Mouse (Mus musculus) embryonic facial prominence, embryonic 10.5 days (tissue): ENCODE measurements around the gene Ogg1. TPM values are rescaled to one million over a fixed set of nuclear protein-coding genes. Genes with fewer than 3 reads are reported as not detected.

Experiments used
- DNase-seq: peaks from one replicate; pipeline ENCODE4 v3.0.0-alpha.2; 2017; ENCODE audit warnings: low spot score
- H3K27ac ChIP-seq: fragments of 300-500 bp; sonication (generic); replicated peaks from 2 replicates; pipeline ENCODE4 v1.5.1; 2016; ENCODE audit warnings: mild to moderate bottlenecking
- H3K27me3 ChIP-seq: fragments of 300-500 bp; sonication (generic); replicated peaks from 2 replicates; pipeline ENCODE4 v1.6.1; 2016; ENCODE audit warnings: low read depth, mild to moderate bottlenecking; ENCODE audit not compliant: poor library complexity, severe bottlenecking
- H3K36me3 ChIP-seq: fragments of 300-500 bp; sonication (generic); replicated peaks from 2 replicates; pipeline ENCODE4 v1.6.1; 2016; ENCODE audit warnings: mild to moderate bottlenecking, moderate library complexity
- H3K4me1 ChIP-seq: fragments of 300-500 bp; sonication (generic); 2 replicates; pipeline ENCODE4 v1.6.1; 2016
- H3K4me3 ChIP-seq: fragments of 300-500 bp; sonication (generic); 2 replicates; pipeline ENCODE4 v1.5.1; 2016; ENCODE audit warnings: mild to moderate bottlenecking, moderate library complexity
- H3K9me3 ChIP-seq: fragments of 300-500 bp; sonication (generic); 2 replicates; pipeline ENCODE4 v1.6.1; 2016; ENCODE audit warnings: mild to moderate bottlenecking
- WGBS: fragments of 180-500 bp; shearing (Covaris S2); methylation state at CpG from one replicate; pipeline ENCODE4 v1.1.7; 2016; 5-methylcytosine and 5-hydroxymethylcytosine counted together
- polyA plus RNA-seq: library from polyadenylated mRNA; unstranded; fragments of >200 nt; fragmentation: Nextera tagmentation; extraction: Ambion mirVana; gene quantifications from 2 replicates; pipeline ENCODE4 v1.2.1, GENCODE M21; 2016

Gene Ogg1
- polyA plus RNA-seq, 1 experiment from 2014 or later, result 20.0 TPM

DNA sequence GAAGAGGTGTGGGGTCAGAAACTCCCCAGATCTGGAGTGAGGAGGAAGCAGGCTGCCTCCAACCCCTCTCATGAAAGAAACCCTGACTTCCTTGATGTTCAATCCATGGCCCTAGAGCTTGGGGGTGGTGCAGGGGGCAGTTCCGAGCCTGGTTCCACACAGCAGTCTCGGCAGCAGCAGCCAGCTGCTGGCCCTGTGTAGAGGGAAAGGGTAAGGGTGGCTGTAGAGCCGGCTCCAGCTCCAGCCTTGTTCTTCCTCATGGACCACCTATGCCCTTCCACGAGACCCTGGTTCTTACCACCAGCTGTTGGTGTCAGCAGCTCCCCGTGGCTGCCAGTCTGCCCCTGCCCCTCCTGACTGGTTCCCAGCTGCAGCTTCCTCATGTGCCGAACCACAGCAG, 7.4 kb downstream of the Ogg1 start:
- no peak for DNase-seq
- Histone ChIP-seq H3K9me3 (no peaks in the 10 kb centered on the region), H3K36me3 (peaks cover 88% of the 10 kb centered on the region), H3K27me3 (no peaks in the 10 kb centered on the region), H3K27ac (no peak overlapping the region), H3K4me3 (no peak overlapping the region), H3K4me1 (no peaks in the 10 kb centered on the region)
- WGBS, result 80% methylated on average over 6 of the region's 6 CpGs

DNA sequence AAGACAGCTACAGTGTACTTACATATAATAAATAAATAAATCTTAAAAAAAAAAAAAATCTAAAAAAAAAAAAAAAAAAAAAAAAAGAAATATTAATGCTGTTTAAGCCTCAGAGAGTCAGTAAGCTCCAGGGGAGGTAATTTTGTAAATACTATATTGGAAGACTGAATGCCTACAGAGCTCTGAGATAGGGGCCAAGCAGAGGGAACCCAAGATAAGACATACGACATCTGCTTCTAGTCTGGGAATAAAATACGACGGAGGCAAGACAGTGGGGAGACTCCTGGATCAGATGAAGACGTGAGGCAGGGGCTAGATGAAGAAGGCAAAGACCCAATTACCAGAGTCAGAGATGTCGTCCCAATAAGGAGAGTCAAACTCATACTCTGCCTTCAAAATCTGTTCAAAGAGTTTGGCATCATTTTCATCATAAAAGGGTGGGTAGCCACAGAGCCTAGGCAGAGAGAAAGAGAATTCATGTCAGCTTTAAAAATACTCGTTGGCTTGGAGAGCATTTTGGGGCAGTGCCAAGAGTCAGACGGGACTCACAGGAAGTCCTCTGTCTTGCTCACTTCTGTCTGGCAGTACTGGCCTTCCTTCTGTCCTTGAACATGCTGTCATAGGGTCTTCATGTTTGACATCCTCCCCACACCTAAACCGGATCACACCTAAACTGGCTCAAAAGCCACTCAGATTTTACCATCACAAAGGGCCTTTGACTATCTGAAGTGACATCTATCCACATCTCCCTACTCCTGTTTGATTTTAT, 10.3 kb downstream of the Ogg1 start:
- no peaks in the 10 kb centered on the region for H3K9me3 ChIP-seq
- no peak overlapping the region for H3K27ac ChIP-seq
- 77% methylated on average over 8 of the region's 8 CpGs for WGBS

DNA sequence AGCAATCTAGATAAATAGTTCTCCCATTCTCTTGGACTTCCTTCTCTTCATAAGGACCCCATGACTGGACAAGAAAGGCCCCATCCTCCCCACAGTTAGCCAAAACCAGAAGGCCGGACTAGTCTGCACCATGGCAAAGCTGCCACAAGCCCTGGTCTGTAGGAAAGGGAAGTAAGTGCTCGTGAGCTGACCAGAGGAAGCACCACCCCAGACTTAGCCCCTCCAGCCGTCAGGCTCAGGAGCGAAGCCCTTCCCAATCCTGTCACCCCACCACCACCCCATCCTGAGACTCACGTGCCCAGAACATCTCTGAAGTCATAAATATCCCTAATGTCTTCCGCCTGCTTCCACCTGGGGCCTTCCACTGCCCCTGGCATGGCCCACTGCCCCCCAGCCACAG, 14.8 kb downstream of the Ogg1 start:
- WGBS, result 88% methylated on average over 6 of the region's 6 CpGs
- Histone ChIP-seq H3K36me3 (peaks cover 35% of the 10 kb centered on the region), H3K9me3 (no peaks in the 10 kb centered on the region), H3K27me3 (no peaks in the 10 kb centered on the region), H3K4me1 (peaks cover 29% of the 10 kb centered on the region), H3K4me3 (no peak overlapping the region), H3K27ac (no peak overlapping the region)
- no peak for DNase-seq

More for the DNA sequence above, 10.3 kb downstream of the Ogg1 start:
- H3K4me1 ChIP-seq, result peaks cover 6% of the 10 kb centered on the region
- H3K4me3 ChIP-seq, result no peak overlapping the region
- peaks cover 78% of the 10 kb centered on the region for H3K36me3 ChIP-seq
- DNase-seq, result no peak
- H3K27me3 ChIP-seq, result no peaks in the 10 kb centered on the region

DNA sequence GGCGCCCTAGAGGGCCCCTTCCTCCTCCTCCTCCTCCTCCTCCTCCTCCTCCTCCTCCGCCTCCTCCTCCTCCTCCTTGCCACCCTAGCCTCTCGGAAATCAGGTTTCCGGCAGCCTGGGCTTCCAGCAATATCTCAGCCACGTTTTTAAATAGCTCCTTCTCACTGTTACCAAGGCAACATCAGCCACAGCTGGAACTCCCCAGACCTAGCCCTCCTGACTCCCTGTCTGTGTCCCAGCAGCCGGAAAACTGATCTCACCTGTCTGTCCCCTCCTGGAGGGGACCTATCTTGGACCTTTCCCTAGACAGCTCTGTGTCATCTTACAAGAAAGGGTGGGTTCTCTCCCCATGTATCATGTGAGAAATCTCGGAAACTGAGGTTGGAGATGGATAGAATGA, 15.5 kb downstream of the Ogg1 start:
- WGBS, result 54% methylated on average over 4 of the region's 7 CpGs
- Histone ChIP-seq H3K27me3 (no peaks in the 10 kb centered on the region), H3K4me3 (peak overlapping the region; percentile 16; the same call in 1 of the 2 replicates), H3K27ac (no peak overlapping the region; the same call in 1 of the 2 replicates), H3K9me3 (no peaks in the 10 kb centered on the region), H3K36me3 (peaks cover 30% of the 10 kb centered on the region), H3K4me1 (peaks cover 29% of the 10 kb centered on the region)
- peak; percentile 16 for DNase-seq

DNA sequence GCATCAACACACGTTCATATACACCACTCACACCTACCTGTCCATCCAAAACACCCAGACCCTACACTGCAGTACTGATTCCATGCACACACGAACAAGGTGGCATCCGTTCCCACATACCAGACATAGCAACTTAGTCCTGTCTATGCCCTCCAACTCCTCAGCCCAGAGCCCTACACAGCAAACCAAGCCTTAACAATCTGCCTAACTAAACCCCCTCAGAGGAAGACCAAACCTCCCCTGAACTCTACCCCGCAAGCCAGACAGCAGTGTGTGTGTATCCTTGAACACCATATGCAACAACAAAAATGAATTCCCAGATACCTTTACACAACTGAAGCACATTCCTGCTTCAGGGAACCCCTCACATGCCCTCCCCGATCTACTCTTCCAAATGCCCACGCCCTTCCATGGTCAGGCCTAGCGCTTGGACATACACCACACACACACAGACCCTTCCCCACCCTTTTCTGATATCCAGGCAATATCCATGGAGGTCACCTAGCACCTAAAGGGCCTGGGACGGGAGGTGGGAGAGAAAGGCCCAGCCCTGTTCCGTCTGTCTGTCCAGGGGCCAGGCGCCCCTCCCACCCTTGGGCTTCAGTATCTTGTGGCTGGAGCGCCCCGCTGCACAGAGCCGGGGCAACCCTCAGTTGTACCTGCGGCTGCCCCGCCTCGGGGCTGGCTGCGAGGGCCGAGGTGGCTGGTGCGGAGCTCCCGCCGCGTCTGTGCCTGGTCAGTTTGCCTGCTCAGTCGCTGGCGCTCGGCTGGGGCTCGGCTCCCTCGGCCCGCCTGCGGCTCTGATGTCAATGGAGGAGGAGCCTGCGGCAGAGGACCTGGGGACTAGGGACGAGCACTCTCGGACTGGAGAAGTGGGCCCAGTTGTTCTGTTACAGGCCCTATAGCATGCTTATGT, 16.7 kb downstream of the Ogg1 start, which contains the start of gene Camk1:
Gene Camk1 (minus strand): TSS at position 808 of the 916 bp plus-strand sequence.
- 16% methylated on average over 32 of the region's 32 CpGs for WGBS

DNA sequence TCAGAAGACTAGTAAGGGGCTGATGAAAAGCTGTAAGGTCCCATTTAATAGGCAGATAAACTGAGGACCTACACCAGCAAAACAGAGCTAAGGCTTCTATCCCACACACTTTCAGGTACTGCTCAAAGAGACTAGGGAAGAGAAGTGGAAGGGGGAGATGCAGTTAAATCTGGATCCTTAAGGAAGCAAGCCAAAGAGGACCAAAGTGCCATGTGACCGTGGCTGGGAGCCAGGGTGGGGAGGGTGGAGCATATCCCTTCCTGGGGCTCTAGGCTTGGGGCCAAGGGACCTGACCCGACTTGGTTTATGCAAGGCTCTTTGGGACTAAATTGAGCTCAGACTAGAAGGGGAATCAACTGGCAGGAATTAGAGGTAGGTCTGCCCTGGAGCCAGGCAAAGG, 17.5 kb downstream of the Ogg1 start:
- no peak for DNase-seq
- no peaks in the 10 kb centered on the region for H3K27me3 ChIP-seq
- H3K27ac ChIP-seq, result peak overlapping the region; percentile 88
- H3K4me3 ChIP-seq, result peak overlapping the region; percentile 77; the same call in 1 of the 2 replicates
- no peaks in the 10 kb centered on the region for H3K9me3 ChIP-seq
- WGBS, result 56% methylated on average over 2 of the region's 2 CpGs
- H3K36me3 ChIP-seq, result peaks cover 12% of the 10 kb centered on the region
- H3K4me1 ChIP-seq, result peaks cover 29% of the 10 kb centered on the region

More for the DNA sequence above, 16.7 kb downstream of the Ogg1 start, which contains the start of gene Camk1:
- Histone ChIP-seq H3K9me3 (no peaks in the 10 kb centered on the region), H3K4me1 (peaks cover 29% of the 10 kb centered on the region), H3K36me3 (peaks cover 21% of the 10 kb centered on the region), H3K4me3 (peak within 1 kb of the TSS; percentile 77), H3K27me3 (no peaks in the 10 kb centered on the region), H3K27ac (peak within 1 kb of the TSS; percentile 88)
- peak; percentile 81 for DNase-seq

DNA sequence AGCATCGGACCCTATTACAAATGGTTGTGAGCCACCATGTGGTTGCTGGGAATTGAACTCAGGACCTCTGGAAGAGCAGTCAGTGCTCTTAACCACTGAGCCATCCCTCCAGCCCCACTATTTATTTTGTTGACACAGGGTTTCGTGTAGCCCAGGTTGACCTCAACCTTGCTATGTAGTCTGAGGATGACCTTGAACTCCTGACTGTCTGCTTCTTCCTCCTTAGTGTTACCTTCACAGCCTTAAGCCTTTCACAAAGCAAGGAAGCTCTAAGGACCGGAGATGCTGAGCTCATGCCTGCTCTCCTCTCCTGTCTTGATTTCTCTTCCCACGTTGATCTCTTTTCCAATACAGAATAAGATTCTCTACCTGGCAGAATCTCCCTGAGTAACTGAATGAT, 20.1 kb downstream of the Ogg1 start:
- 78% methylated on average over 4 of the region's 4 CpGs for WGBS
- Histone ChIP-seq H3K27ac (no peak overlapping the region), H3K9me3 (no peaks in the 10 kb centered on the region), H3K36me3 (no peaks in the 10 kb centered on the region), H3K27me3 (no peaks in the 10 kb centered on the region), H3K4me3 (no peak overlapping the region), H3K4me1 (peaks cover 25% of the 10 kb centered on the region)
- DNase-seq, result no peak

DNA sequence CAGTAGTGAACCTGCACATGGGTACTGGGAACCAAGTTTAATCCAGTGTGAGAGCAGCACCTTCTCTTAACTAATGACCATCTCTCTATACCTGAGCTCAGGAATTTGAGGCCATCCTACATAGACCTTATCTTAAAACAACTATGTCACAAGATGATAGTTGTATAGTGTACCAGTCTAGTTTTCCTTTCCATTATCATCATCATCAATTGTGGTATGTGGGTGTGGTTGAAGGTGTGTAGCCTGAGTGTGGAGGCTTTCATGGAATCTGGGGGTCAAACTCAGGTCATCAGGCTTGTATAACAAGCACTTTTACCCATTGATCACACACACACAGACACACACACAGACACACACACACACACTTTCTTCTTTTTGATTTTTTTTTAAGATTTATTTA, 23.8 kb downstream of the Ogg1 start:
- no peaks in the 10 kb centered on the region for H3K9me3 ChIP-seq
- H3K4me1 ChIP-seq, result no peaks in the 10 kb centered on the region
- no peaks in the 10 kb centered on the region for H3K36me3 ChIP-seq
- H3K4me3 ChIP-seq, result no peak overlapping the region
- no peaks in the 10 kb centered on the region for H3K27me3 ChIP-seq
- no peak overlapping the region for H3K27ac ChIP-seq
- no peak for DNase-seq

DNA sequence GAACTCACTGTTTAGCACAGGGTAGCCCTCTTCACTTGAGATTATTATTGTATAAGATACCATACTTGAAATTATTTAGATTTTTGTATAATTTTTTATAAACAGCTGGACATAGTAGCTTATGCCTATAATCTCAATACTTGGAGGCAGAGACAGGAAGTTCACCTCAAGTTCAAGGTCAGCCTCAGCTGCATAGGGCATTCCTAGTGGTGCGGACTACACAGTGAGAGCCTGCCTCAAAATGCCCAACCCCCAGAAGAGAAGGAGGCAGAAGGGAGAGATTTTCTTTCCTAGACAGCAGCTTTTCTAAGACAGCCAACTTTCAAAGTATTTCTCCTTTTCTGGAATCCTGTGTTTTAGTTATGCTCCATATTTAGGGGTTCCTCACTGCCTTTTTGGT, 24.4 kb downstream of the Ogg1 start:
- no peak for DNase-seq
- Histone ChIP-seq H3K4me3 (no peak overlapping the region), H3K27me3 (no peaks in the 10 kb centered on the region), H3K36me3 (no peaks in the 10 kb centered on the region), H3K4me1 (no peaks in the 10 kb centered on the region), H3K9me3 (no peaks in the 10 kb centered on the region), H3K27ac (no peak overlapping the region)
- 82% methylated on average over 1 of the region's 1 CpGs for WGBS

DNA sequence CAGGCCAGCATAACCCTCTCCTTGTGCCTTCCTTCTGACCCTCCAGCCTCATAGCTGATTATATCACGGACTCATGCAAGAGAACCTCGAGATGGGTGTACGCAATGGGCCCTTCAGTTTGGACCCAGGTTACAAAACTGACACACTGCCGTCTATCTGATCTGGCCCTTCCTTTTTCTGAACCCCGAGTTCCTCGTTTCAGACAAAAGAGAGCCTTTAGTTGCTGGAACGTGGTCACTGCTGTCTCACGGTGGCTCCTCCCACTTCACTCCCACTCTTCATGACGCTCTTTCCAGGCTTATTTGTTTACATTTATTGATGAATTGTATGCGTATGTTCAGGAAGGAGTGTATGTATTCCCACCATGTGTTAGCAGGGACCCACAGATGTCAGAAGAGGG, 24.9 kb downstream of the Ogg1 start:
- WGBS, result 64% methylated on average over 10 of the region's 10 CpGs
- H3K4me1 ChIP-seq, result no peaks in the 10 kb centered on the region

DNA sequence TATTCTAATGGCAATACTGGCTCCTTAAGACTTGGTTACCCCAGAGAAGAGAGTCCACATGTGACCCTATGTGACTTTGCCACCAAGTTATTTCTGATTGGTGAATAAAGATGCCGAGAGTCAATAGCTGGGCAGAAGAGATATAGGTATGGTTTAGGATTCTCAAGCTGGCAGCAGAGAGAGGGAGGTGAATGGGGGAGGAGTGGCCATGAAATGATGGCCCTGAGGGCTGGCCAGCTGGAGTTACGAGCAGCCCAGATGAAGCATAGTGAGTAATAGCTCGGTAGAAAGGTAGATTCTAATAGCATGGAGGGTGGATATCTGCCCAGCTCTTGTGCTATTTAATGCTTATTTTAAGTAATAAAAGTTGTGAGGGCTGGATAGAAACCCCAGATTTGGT, 26.0 kb downstream of the Ogg1 start:
- DNase-seq, result no peak
- H3K4me1 ChIP-seq, result no peaks in the 10 kb centered on the region
- H3K27ac ChIP-seq, result no peak overlapping the region
- H3K36me3 ChIP-seq, result no peaks in the 10 kb centered on the region
- no peaks in the 10 kb centered on the region for H3K27me3 ChIP-seq
- H3K9me3 ChIP-seq, result no peaks in the 10 kb centered on the region
- 74% methylated on average over 3 of the region's 3 CpGs for WGBS
- H3K4me3 ChIP-seq, result no peak overlapping the region

More for the DNA sequence above, 24.9 kb downstream of the Ogg1 start:
- DNase-seq, result no peak
- no peaks in the 10 kb centered on the region for H3K9me3 ChIP-seq
- H3K4me3 ChIP-seq, result no peak overlapping the region
- no peaks in the 10 kb centered on the region for H3K36me3 ChIP-seq
- no peaks in the 10 kb centered on the region for H3K27me3 ChIP-seq
- H3K27ac ChIP-seq, result no peak overlapping the region

DNA sequence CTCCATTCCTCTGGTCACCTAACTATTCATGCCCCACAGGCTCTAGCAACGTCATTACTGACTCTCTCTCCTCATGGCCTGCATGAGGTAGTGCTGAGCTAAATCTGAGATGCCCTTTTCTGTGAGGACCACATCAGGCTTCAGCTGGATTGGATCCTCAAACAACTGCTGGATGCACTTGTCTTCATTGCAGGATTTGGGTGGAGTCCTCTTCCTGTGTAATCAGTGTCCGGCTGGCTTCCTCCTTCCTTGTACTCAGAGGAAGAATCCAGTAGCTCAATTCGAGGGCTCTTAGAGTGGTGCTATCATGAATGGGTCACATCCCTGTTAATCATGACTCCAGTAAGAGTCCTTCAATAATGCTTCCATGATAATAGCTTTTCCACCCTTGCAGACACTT, 26.9 kb downstream of the Ogg1 start:
- H3K27me3 ChIP-seq, result no peaks in the 10 kb centered on the region
- H3K36me3 ChIP-seq, result no peaks in the 10 kb centered on the region
- no peak for DNase-seq
- no peak overlapping the region for H3K27ac ChIP-seq
- H3K9me3 ChIP-seq, result no peaks in the 10 kb centered on the region
- H3K4me1 ChIP-seq, result no peaks in the 10 kb centered on the region
- 78% methylated on average over 3 of the region's 3 CpGs for WGBS
- H3K4me3 ChIP-seq, result no peak overlapping the region
